Mouse (Mus musculus) hindbrain, postnatal 0 days (tissue): ENCODE results near the gene Pla2g4c. TPM values are rescaled to one million over a fixed set of nuclear protein-coding genes. Genes with fewer than 3 reads are reported as not detected.

Experiments used
- ATAC-seq: fragments of 200-750 bp; cut with Nextera tagmentation; 2 replicates; pipeline ENCODE4 v1.8.0; 2017; ENCODE audit warnings: mild to moderate bottlenecking, moderate TSS enrichment, moderate library complexity
- DNase-seq: peaks from one replicate; pipeline ENCODE4 v3.0.0-alpha.2; 2015; ENCODE audit warnings: low spot score
- H3K27ac ChIP-seq: fragments of 300-500 bp; sonication (generic); 2 replicates; pipeline ENCODE4 v1.5.1; 2014; ENCODE audit warnings: mild to moderate bottlenecking
- H3K27me3 ChIP-seq: fragments of 300-500 bp; sonication (generic); 2 replicates; pipeline ENCODE4 v1.6.1; 2014; ENCODE audit warnings: low read length, mixed read lengths; ENCODE audit not compliant: insufficient read depth
- H3K36me3 ChIP-seq: fragments of 300-500 bp; sonication (generic); 2 replicates; pipeline ENCODE4 v1.6.1; 2014; ENCODE audit warnings: low read length, mixed read lengths; ENCODE audit not compliant: insufficient read depth
- H3K4me1 ChIP-seq: fragments of 300-500 bp; sonication (generic); 2 replicates; pipeline ENCODE4 v1.6.1; 2014; ENCODE audit warnings: antibody characterized with exemption, low read length, mixed read lengths; ENCODE audit not compliant: insufficient read depth
- H3K4me2 ChIP-seq: fragments of 300-500 bp; sonication (generic); 2 replicates; pipeline ENCODE4 v1.6.1; 2014; ENCODE audit warnings: low read depth, mild to moderate bottlenecking, low read length, moderate library complexity, mixed read lengths
- H3K4me3 ChIP-seq: fragments of 300-500 bp; sonication (generic); 2 replicates; pipeline ENCODE4 v1.5.1; 2014; ENCODE audit warnings: low read length
- H3K9ac ChIP-seq: fragments of 300-500 bp; sonication (generic); replicated peaks from 2 replicates; pipeline ENCODE4 v1.6.1; 2014; ENCODE audit warnings: mild to moderate bottlenecking, low read length, moderate library complexity, mixed read lengths
- H3K9me3 ChIP-seq: fragments of 300-500 bp; sonication (generic); 2 replicates; pipeline ENCODE4 v1.6.1; 2016; ENCODE audit warnings: low read length, mixed read lengths
- CTCF ChIP-seq: IDR thresholded peaks from 2 replicates; pipeline ENCODE4 v1.5.1; 2016; ENCODE audit warnings: antibody characterized with exemption, control low read depth, low read depth
- WGBS: fragments of 180-500 bp; shearing (Covaris S2); extraction: QIAGEN DNeasy Blood & Tissue Kit; methylation state at CpG from one replicate; pipeline ENCODE4 v1.1.7; 2014; 5-methylcytosine and 5-hydroxymethylcytosine counted together
- polyA plus RNA-seq: library from polyadenylated mRNA; unstranded; fragments of >200 nt; fragmentation: Nextera tagmentation; extraction: Ambion mirVana; gene quantifications from 2 replicates; pipeline ENCODE4 v1.2.1, GENCODE M21; 2015
- total RNA-seq: library from RNA; depleted of rRNA; stranded (reverse); fragments of >200 nt; gene quantifications from 2 replicates; pipeline ENCODE4 v1.2.3, GENCODE M21; 2014

The Pla2g4c gene
- total and polyA plus RNA-seq, 2 experiments from 2014 or later = 0.19 to 0.84 TPM

DNA sequence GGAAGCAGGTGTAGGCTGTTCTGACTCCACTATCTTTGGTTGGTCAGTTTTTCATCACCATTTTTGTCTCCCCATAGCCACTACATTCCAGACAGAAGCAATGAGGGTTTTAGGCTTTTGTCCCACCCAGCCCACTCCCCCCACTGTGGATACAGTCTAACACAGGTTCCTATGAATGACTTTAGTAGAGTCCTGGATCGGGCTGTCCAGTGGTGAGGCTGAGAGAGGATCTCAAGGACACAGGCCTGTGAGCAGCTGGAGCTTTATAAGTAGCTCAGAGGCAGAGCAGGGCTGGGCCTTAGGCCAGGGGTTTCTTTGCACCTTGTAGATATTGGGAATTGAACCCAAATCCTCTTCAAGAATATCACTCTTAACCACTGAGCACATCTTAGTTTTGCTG is 22.8 kb upstream of the Pla2g4c start:
- Histone ChIP-seq H3K27ac (no peak overlapping the region), H3K36me3 (peaks cover 68% of the 10 kb centered on the region), H3K4me3 (no peak overlapping the region), H3K27me3 (no peaks in the 10 kb centered on the region), H3K9me3 (no peaks in the 10 kb centered on the region), H3K4me1 (no peaks in the 10 kb centered on the region), H3K9ac (no peak overlapping the region), H3K4me2 (no peak overlapping the region)
- TF ChIP-seq CTCF = no peak
- no peak for ATAC-seq
- 81% methylated on average over 1 of the region's 1 CpGs for WGBS
- no peak for DNase-seq

DNA sequence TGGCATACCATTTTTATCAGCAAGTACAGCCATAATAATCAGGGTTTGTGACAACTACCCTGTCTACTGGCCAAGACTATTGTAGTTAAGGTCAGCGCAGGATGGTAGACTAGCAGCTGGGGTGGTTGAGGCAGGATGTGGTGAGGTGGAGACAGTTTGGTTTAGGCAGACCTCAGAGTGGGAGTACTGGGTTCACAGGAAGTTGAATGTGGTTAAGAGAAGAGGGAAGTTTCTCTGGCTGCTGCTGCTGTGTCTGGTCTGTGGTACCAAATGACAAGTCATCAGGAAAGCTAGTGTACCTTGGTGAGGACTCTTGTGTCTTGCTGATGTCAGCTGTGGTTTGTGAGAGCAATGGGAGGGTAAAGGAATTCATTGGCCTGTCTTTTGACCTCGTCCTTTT is 21.7 kb upstream of the Pla2g4c start:
- Histone ChIP-seq H3K4me1 (no peaks in the 10 kb centered on the region), H3K27me3 (no peaks in the 10 kb centered on the region), H3K4me3 (no peak overlapping the region), H3K27ac (no peak overlapping the region), H3K36me3 (peaks cover 67% of the 10 kb centered on the region), H3K9me3 (no peaks in the 10 kb centered on the region), H3K4me2 (no peak overlapping the region), H3K9ac (no peak overlapping the region)
- 92% methylated on average over 2 of the region's 2 CpGs for WGBS
- ATAC-seq (no peak), DNase-seq (no peak)
- TF ChIP-seq CTCF = no peak

DNA sequence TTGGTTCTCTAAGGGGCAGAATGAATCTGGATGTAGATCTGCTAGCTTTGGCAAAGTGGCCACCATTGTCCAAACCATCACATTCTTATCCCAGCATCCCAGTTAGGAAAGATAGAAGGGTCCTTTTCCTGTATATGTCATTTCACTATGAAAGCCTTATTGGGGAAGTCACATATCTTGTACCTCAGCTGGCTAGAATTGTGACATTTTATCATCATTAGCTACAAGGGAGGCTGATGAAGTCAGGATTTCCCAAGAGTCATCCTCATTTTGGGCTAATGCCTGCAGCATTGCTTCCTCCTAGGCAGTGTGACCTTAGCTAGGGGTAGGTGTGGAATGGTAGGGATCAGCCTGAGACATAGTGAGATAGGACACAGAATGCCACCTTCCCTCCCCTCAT is 21.1 kb upstream of the Pla2g4c start:
- Histone ChIP-seq H3K4me3 (no peak overlapping the region), H3K4me1 (no peaks in the 10 kb centered on the region), H3K27ac (no peak overlapping the region), H3K36me3 (peaks cover 63% of the 10 kb centered on the region), H3K9ac (no peak overlapping the region), H3K4me2 (no peak overlapping the region), H3K9me3 (no peaks in the 10 kb centered on the region), H3K27me3 (no peaks in the 10 kb centered on the region)
- no peak for ATAC-seq
- no peak for DNase-seq
- no peak for TF ChIP-seq CTCF

DNA sequence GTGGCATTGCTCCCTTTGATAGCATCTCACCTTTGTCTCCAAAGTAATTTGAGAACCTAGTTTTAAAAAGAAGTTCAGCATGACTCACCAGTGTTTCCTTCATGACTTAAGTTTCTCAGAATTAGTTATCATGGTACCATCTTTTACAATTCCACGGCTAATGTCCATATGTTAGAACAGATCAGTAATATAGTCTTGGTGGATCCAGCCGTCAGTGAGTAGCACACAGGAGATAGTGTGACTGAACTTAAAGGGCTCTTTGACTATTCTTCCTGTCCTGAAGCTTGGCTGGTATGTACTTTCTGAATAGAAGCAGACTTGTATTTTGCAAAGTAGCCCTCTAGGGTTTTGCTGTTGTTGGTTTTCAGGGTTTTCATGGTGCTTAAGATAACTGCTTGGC is 15.0 kb upstream of the Pla2g4c start:
- no peak overlapping the region for H3K4me3 ChIP-seq
- H3K27ac ChIP-seq = no peak overlapping the region
- DNase-seq (no peak), ATAC-seq (no peak)
- peaks cover 30% of the 10 kb centered on the region for H3K36me3 ChIP-seq
- H3K4me1 ChIP-seq = no peaks in the 10 kb centered on the region
- no peak overlapping the region for H3K9ac ChIP-seq
- no peaks in the 10 kb centered on the region for H3K9me3 ChIP-seq
- no peak overlapping the region for H3K4me2 ChIP-seq
- 97% methylated on average over 2 of the region's 2 CpGs for whole genome bisulfite sequencing
- TF ChIP-seq CTCF = no peak
- H3K27me3 ChIP-seq = no peaks in the 10 kb centered on the region

DNA sequence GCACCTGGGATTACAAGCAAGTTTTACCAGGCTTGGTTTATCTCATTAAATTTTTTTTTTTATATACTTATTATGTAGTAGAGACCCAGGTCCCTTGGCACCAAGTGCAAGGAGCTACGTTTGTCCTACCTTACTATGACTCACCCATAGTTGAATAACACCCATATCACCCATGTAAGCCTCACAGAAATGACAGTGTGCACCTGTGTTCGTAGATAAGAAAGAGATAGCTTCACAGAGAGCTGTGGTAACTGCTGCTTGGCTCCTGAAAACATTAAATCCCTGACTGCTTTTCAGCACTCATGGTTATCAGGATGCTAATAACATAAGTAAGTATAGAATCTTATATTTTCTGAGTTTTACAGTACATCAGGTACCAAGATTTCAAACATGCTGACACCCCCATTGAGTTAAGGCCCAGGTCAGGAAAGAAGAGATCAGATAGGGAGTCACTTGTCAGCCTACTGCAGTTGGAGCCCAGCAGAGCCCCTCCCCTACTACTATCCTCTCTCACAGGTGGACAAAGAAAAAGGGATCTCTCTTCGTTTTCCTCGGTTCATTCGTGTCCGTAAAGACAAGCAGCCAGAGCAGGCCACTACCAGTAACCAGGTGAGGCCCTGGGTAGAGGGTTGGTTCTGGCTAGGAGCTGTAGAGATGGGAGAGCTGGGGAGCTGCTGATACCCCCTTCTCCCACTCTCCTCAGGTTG is 13.8 kb upstream of the Pla2g4c start:
- TF ChIP-seq CTCF = no peak
- Histone ChIP-seq H3K4me2 (no peak overlapping the region), H3K9me3 (no peaks in the 10 kb centered on the region), H3K27me3 (no peaks in the 10 kb centered on the region), H3K27ac (no peak overlapping the region), H3K4me1 (no peaks in the 10 kb centered on the region), H3K36me3 (peaks cover 20% of the 10 kb centered on the region; the same call in 1 of the 2 replicates), H3K4me3 (no peak overlapping the region), H3K9ac (no peak overlapping the region)
- WGBS = 92% methylated on average over 6 of the region's 6 CpGs
- DNase-seq = no peak
- no peak for ATAC-seq

DNA sequence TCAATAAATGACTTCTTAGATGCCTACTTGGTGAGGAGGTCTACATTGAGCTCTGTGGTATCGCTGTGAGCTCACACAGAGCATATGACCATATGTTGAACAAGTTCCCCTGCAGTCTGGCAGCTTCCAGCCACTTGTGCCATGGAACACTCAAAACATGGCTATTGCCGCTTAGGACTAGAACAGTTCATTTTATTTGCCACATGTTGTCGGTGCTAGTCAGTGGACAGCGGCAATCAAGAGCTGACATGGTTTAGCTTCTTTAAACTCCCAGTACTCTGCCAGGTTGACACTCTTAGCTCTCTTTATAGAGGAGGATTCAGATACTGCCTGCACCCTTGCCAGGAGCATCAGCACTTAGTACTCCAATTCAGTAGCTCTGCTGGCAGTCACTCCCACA is 13.1 kb upstream of the Pla2g4c start:
- Histone ChIP-seq H3K9ac (no peak overlapping the region), H3K9me3 (no peaks in the 10 kb centered on the region), H3K4me3 (no peak overlapping the region), H3K27me3 (no peaks in the 10 kb centered on the region), H3K36me3 (peaks cover 20% of the 10 kb centered on the region; the same call in 1 of the 2 replicates), H3K4me2 (no peak overlapping the region), H3K27ac (no peak overlapping the region), H3K4me1 (no peaks in the 10 kb centered on the region)
- no peak for TF ChIP-seq CTCF
- no peak for ATAC-seq
- 94% methylated on average over 4 of the region's 4 CpGs for WGBS
- DNase-seq = no peak

DNA sequence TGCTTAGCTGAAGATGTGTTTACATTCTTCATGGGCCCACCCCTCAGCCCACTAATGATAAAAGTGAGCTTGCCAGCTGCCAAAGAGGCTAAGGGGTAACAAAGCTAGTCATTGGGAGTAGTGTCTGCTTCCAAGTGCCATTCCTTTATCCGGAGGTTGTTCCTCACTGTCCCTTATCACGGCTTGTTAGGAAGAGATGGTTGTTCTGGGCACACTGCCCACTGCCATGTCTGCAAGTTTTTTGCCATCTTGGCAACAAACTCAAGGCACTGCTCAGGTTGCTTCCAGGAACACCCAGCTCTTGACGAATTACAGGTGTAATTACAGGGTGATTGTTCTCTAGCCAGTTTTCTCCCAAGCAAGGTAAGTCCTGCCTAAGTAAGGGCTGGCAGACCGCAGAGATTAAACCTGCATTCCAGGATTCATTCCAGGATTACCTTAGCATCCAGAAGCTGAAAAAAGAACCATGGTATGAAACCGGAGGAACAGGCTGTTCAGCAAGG is 10.3 kb upstream of the Pla2g4c start:
- H3K27me3 ChIP-seq = no peaks in the 10 kb centered on the region
- no peaks in the 10 kb centered on the region for H3K4me1 ChIP-seq
- H3K9ac ChIP-seq = no peak overlapping the region
- no peak overlapping the region for H3K27ac ChIP-seq
- no peak overlapping the region for H3K4me3 ChIP-seq
- ATAC-seq (no peak), DNase-seq (peak; percentile 3)
- 67% methylated on average over 5 of the region's 5 CpGs for WGBS
- TF ChIP-seq CTCF = no peak
- H3K9me3 ChIP-seq = no peaks in the 10 kb centered on the region
- H3K36me3 ChIP-seq = peaks cover 16% of the 10 kb centered on the region; the same call in 1 of the 2 replicates
- no peak overlapping the region for H3K4me2 ChIP-seq
